Mouse (Mus musculus): Measurements from ENCODE around the gene Ptma. TPM values are rescaled to one million over a fixed set of nuclear protein-coding genes. Genes with fewer than 3 reads are reported as not detected.

Gene Ptma
- polyA plus RNA-seq (2015; fragmentation: Nextera tagmentation; extraction: Ambion mirVana): 2,358 and 2,609 TPM in 2 replicates

- H3K4me3 ChIP-seq (ENCODE audit: low read length): peak within 1 kb of the TSS; percentile 96
- H3K4me2 ChIP-seq (ENCODE audit: low read depth, low read length): peak within 1 kb of the TSS; percentile 96
- peaks cover 48% of the 10 kb centered on the region for H3K4me1 ChIP-seq (replicated peaks; ENCODE audit: control insufficient read depth, insufficient read depth, low read length)
- ATAC-seq (ENCODE audit: low read depth): peak; percentile 92
- peaks cover 16% of the 10 kb centered on the region for H3K36me3 ChIP-seq (ENCODE audit: control insufficient read depth, insufficient read depth, low read length)
- no peaks in the 10 kb centered on the region for H3K9me3 ChIP-seq (ENCODE audit: control insufficient read depth, low read length)
- peak within 1 kb of the TSS; percentile 100 for H3K9ac ChIP-seq (ENCODE audit: low read length)
- H3K27me3 ChIP-seq (ENCODE audit: control insufficient read depth, insufficient read depth, low read depth, low read length): no peaks in the 10 kb centered on the region
- WGBS: under 1% methylated on average over 51 of the region's 63 CpGs
- peak within 1 kb of the TSS; percentile 100 for H3K27ac ChIP-seq (ENCODE audit: low read length)
These were observed at the start of gene Ptma for GRCm38 (mm10) chr1:86526116-86526788. Gene Ptma (plus strand): TSS chr1:86526726.

GRCm38 (mm10) chr1:86477738-86478285 lies 48.7 kb upstream of the Ptma start:
- H3K4me3 ChIP-seq (ENCODE audit: low read length): no peak overlapping the region
- H3K9ac ChIP-seq (ENCODE audit: low read length): no peak overlapping the region
- no peaks in the 10 kb centered on the region for H3K27me3 ChIP-seq (ENCODE audit: control insufficient read depth, insufficient read depth, low read depth, low read length)
- H3K4me1 ChIP-seq (replicated peaks; ENCODE audit: control insufficient read depth, insufficient read depth, low read length): peaks cover 8% of the 10 kb centered on the region
- H3K4me2 ChIP-seq (ENCODE audit: low read depth, low read length): no peak overlapping the region
- H3K9me3 ChIP-seq (ENCODE audit: control insufficient read depth, low read length): no peaks in the 10 kb centered on the region
- no peak for ATAC-seq (ENCODE audit: low read depth)
- no peaks in the 10 kb centered on the region for H3K36me3 ChIP-seq (ENCODE audit: control insufficient read depth, insufficient read depth, low read length)
- no peak overlapping the region for H3K27ac ChIP-seq (ENCODE audit: low read length)
- 88% methylated on average over 5 of the region's 5 CpGs for WGBS

GRCm38 (mm10) chr1:86479099-86479825 lies 47.3 kb upstream of the Ptma start:
- H3K4me1 ChIP-seq (replicated peaks; ENCODE audit: control insufficient read depth, insufficient read depth, low read length): peaks cover 5% of the 10 kb centered on the region; the same call in 1 of the 2 replicates
- 47% methylated on average over 8 of the region's 8 CpGs for WGBS
- no peak overlapping the region for H3K9ac ChIP-seq (ENCODE audit: low read length)
- H3K9me3 ChIP-seq (ENCODE audit: control insufficient read depth, low read length): no peaks in the 10 kb centered on the region
- no peak overlapping the region for H3K4me3 ChIP-seq (ENCODE audit: low read length)
- peak; percentile 44; the same call in 1 of the 2 replicates for ATAC-seq (ENCODE audit: low read depth)
- peak overlapping the region; percentile 29 for H3K27ac ChIP-seq (ENCODE audit: low read length)
- H3K4me2 ChIP-seq (ENCODE audit: low read depth, low read length): no peak overlapping the region
- H3K27me3 ChIP-seq (ENCODE audit: control insufficient read depth, insufficient read depth, low read depth, low read length): no peaks in the 10 kb centered on the region
- H3K36me3 ChIP-seq (ENCODE audit: control insufficient read depth, insufficient read depth, low read length): no peaks in the 10 kb centered on the region

- Histone ChIP-seq H3K27me3 (ENCODE audit: control insufficient read depth, insufficient read depth, low read depth, low read length) (no peaks in the 10 kb centered on the region), H3K4me2 (ENCODE audit: low read depth, low read length) (no peak overlapping the region), H3K4me1 (replicated peaks; ENCODE audit: control insufficient read depth, insufficient read depth, low read length) (peaks cover 5% of the 10 kb centered on the region; the same call in 1 of the 2 replicates), H3K4me3 (ENCODE audit: low read length) (no peak overlapping the region), H3K9ac (ENCODE audit: low read length) (no peak overlapping the region), H3K27ac (ENCODE audit: low read length) (no peak overlapping the region), H3K36me3 (ENCODE audit: control insufficient read depth, insufficient read depth, low read length) (no peaks in the 10 kb centered on the region), H3K9me3 (ENCODE audit: control insufficient read depth, low read length) (no peaks in the 10 kb centered on the region)
- ATAC-seq (ENCODE audit: low read depth): no peak
- whole genome bisulfite sequencing: 82% methylated on average over 6 of the region's 6 CpGs
These were observed 46.2 kb upstream of the Ptma start for GRCm38 (mm10) chr1:86480288-86480687.

GRCm38 (mm10) chr1:86480735-86481447 lies 45.6 kb upstream of the Ptma start:
- Histone ChIP-seq H3K4me1 (replicated peaks; ENCODE audit: control insufficient read depth, insufficient read depth, low read length) (peaks cover 5% of the 10 kb centered on the region; the same call in 1 of the 2 replicates), H3K36me3 (ENCODE audit: control insufficient read depth, insufficient read depth, low read length) (no peaks in the 10 kb centered on the region), H3K9me3 (ENCODE audit: control insufficient read depth, low read length) (no peaks in the 10 kb centered on the region), H3K9ac (ENCODE audit: low read length) (no peak overlapping the region), H3K27ac (ENCODE audit: low read length) (peak overlapping the region; percentile 76), H3K4me2 (ENCODE audit: low read depth, low read length) (no peak overlapping the region), H3K27me3 (ENCODE audit: control insufficient read depth, insufficient read depth, low read depth, low read length) (no peaks in the 10 kb centered on the region), H3K4me3 (ENCODE audit: low read length) (no peak overlapping the region)
- ATAC-seq (ENCODE audit: low read depth): peak; percentile 24; the same call in 1 of the 2 replicates
- 55% methylated on average over 8 of the region's 8 CpGs for WGBS

- Histone ChIP-seq H3K27me3 (ENCODE audit: control insufficient read depth, insufficient read depth, low read depth, low read length) (no peaks in the 10 kb centered on the region), H3K27ac (ENCODE audit: low read length) (peak overlapping the region; percentile 76), H3K4me1 (replicated peaks; ENCODE audit: control insufficient read depth, insufficient read depth, low read length) (peaks cover 5% of the 10 kb centered on the region; the same call in 1 of the 2 replicates), H3K4me2 (ENCODE audit: low read depth, low read length) (no peak overlapping the region), H3K36me3 (ENCODE audit: control insufficient read depth, insufficient read depth, low read length) (no peaks in the 10 kb centered on the region), H3K4me3 (ENCODE audit: low read length) (no peak overlapping the region), H3K9ac (ENCODE audit: low read length) (no peak overlapping the region), H3K9me3 (ENCODE audit: control insufficient read depth, low read length) (no peaks in the 10 kb centered on the region)
- 48% methylated on average over 7 of the region's 7 CpGs for WGBS
- ATAC-seq (ENCODE audit: low read depth): peak; percentile 48; the same call in 1 of the 2 replicates
These were observed 45.1 kb upstream of the Ptma start for GRCm38 (mm10) chr1:86481468-86481867.

- Histone ChIP-seq H3K4me3 (ENCODE audit: low read length) (no peak overlapping the region), H3K4me2 (ENCODE audit: low read depth, low read length) (no peak overlapping the region), H3K27ac (ENCODE audit: low read length) (peak overlapping the region; percentile 76), H3K4me1 (replicated peaks; ENCODE audit: control insufficient read depth, insufficient read depth, low read length) (peaks cover 7% of the 10 kb centered on the region; the same call in 1 of the 2 replicates), H3K9me3 (ENCODE audit: control insufficient read depth, low read length) (no peaks in the 10 kb centered on the region), H3K9ac (ENCODE audit: low read length) (no peak overlapping the region), H3K27me3 (ENCODE audit: control insufficient read depth, insufficient read depth, low read depth, low read length) (no peaks in the 10 kb centered on the region), H3K36me3 (ENCODE audit: control insufficient read depth, insufficient read depth, low read length) (no peaks in the 10 kb centered on the region)
- WGBS: 73% methylated on average over 11 of the region's 11 CpGs
- ATAC-seq (ENCODE audit: low read depth): no peak
These were observed 44.2 kb upstream of the Ptma start for GRCm38 (mm10) chr1:86482288-86482687.

GRCm38 (mm10) chr1:86482761-86483160 lies 43.8 kb upstream of the Ptma start:
- WGBS: 59% methylated on average over 1 of the region's 1 CpGs
- H3K9ac ChIP-seq (ENCODE audit: low read length): no peak overlapping the region
- H3K4me1 ChIP-seq (replicated peaks; ENCODE audit: control insufficient read depth, insufficient read depth, low read length): peaks cover 7% of the 10 kb centered on the region; the same call in 1 of the 2 replicates
- no peak for ATAC-seq (ENCODE audit: low read depth)
- H3K27ac ChIP-seq (ENCODE audit: low read length): peak overlapping the region; percentile 76
- H3K36me3 ChIP-seq (ENCODE audit: control insufficient read depth, insufficient read depth, low read length): no peaks in the 10 kb centered on the region
- no peaks in the 10 kb centered on the region for H3K27me3 ChIP-seq (ENCODE audit: control insufficient read depth, insufficient read depth, low read depth, low read length)
- H3K9me3 ChIP-seq (ENCODE audit: control insufficient read depth, low read length): no peaks in the 10 kb centered on the region
- H3K4me2 ChIP-seq (ENCODE audit: low read depth, low read length): no peak overlapping the region
- H3K4me3 ChIP-seq (ENCODE audit: low read length): no peak overlapping the region
